Mouse (Mus musculus) lung, postnatal 36 days (tissue): ENCODE measurements around the gene Prrg2.
"Not testable (repeated sequence)": the region's sequence is repeated elsewhere in the genome, so short reads cannot be mapped to it uniquely, and the experiment has no call there.

Experiments
- DNase-seq: peaks from one replicate; pipeline ENCODE4 v3.0.0; 2022; ENCODE audit warnings: mixed read lengths

Prrg2 gene

GRCm38 (mm10) chr7:45062239-45062835 is at the start of gene Prrg2, which contains the start of gene Nosip:
Prrg2 (minus strand) TSS chr7:45062677.
Nosip (plus strand) TSS chr7:45062429.
- DNase-seq: peak; percentile 97

- DNase-seq: no peak
Observed at GRCm38 (mm10) chr7:45111940-45112339, 49.5 kb upstream of the Prrg2 start.

GRCm38 (mm10) chr7:45110089-45110488 is 47.6 kb upstream of the Prrg2 start:
- DNase-seq: not testable (repeated sequence)

- no peak for DNase-seq
Observed at GRCm38 (mm10) chr7:45107052-45107645, 44.7 kb upstream of the Prrg2 start.

GRCm38 (mm10) chr7:45106441-45106840 is 44.0 kb upstream of the Prrg2 start:
- DNase-seq: no peak

GRCm38 (mm10) chr7:45105491-45105890 is 43.0 kb upstream of the Prrg2 start:
- DNase-seq: no peak

GRCm38 (mm10) chr7:45104941-45105340 is 42.5 kb upstream of the Prrg2 start:
- no peak for DNase-seq

- DNase-seq: peak; percentile 98
Observed at GRCm38 (mm10) chr7:45103652-45104180, 41.2 kb upstream of the Prrg2 start, which contains the start of gene Fcgrt. Fcgrt (minus strand) TSS chr7:45103851.

GRCm38 (mm10) chr7:45102940-45103585 is 40.6 kb upstream of the Prrg2 start:
- peak; percentile 50 for DNase-seq

- DNase-seq: no peak
Observed at GRCm38 (mm10) chr7:45102441-45102840, 40.0 kb upstream of the Prrg2 start.

GRCm38 (mm10) chr7:45100046-45100445 is 37.6 kb upstream of the Prrg2 start:
- DNase-seq: no peak

GRCm38 (mm10) chr7:45098541-45099240 is 36.2 kb upstream of the Prrg2 start:
- no peak for DNase-seq

- no peak for DNase-seq
Observed at GRCm38 (mm10) chr7:45097479-45097878, 35.0 kb upstream of the Prrg2 start.

GRCm38 (mm10) chr7:45095965-45096364 is 33.5 kb upstream of the Prrg2 start:
- not testable (repeated sequence) for DNase-seq

GRCm38 (mm10) chr7:45095367-45095766 is 32.9 kb upstream of the Prrg2 start:
- DNase-seq: no peak

- no peak for DNase-seq
Observed at GRCm38 (mm10) chr7:45094121-45094520, 31.6 kb upstream of the Prrg2 start.

GRCm38 (mm10) chr7:45093516-45093905 is 31.0 kb upstream of the Prrg2 start:
- no peak for DNase-seq

GRCm38 (mm10) chr7:45092828-45093515 is 30.5 kb upstream of the Prrg2 start:
- DNase-seq: no peak

- DNase-seq: peak; percentile 76
Observed at GRCm38 (mm10) chr7:45092048-45092447, 29.6 kb upstream of the Prrg2 start, which contains the start of gene Rcn3. Rcn3 (minus strand) TSS chr7:45092221.

- DNase-seq: no peak
Observed at GRCm38 (mm10) chr7:45091001-45091990, 28.8 kb upstream of the Prrg2 start.
